Mouse (Mus musculus): ENCODE data around the gene Haus4. TPM values are rescaled to one million over a fixed set of nuclear protein-coding genes. Genes with fewer than 3 reads are reported as not detected.

The Haus4 gene
- polyA plus RNA-seq, 1 experiment from 2014 or later = 50.6 TPM

- H3K4me2 ChIP-seq (ENCODE audit: low read depth, low read length, severe bottlenecking) = no peak overlapping the region
- ATAC-seq (replicated peaks; ENCODE audit: low FRiP score) (no peak), DNase-seq (ENCODE audit: low spot score) (peak; percentile 44)
- H3K4me1 ChIP-seq (replicated peaks; ENCODE audit: control insufficient read depth, insufficient read depth, low read length) = no peaks in the 10 kb centered on the region
- no peaks in the 10 kb centered on the region for H3K36me3 ChIP-seq (ENCODE audit: control insufficient read depth, insufficient read depth, low read length)
- H3K9me3 ChIP-seq (ENCODE audit: control insufficient read depth, low read length) = no peaks in the 10 kb centered on the region; the same call in 1 of the 2 replicates
- no peak overlapping the region for H3K27ac ChIP-seq (ENCODE audit: low read depth, low read length)
- H3K9ac ChIP-seq (ENCODE audit: low read length) = no peak overlapping the region
- H3K4me3 ChIP-seq (ENCODE audit: low read depth, low read length) = no peak overlapping the region
- no peaks in the 10 kb centered on the region for H3K27me3 ChIP-seq (ENCODE audit: control insufficient read depth, insufficient read depth, low read length)
- WGBS = 84% methylated on average over 10 of the region's 10 CpGs
Measured at GRCm38 (mm10) chr14:54592319-54592934, 38.0 kb upstream of the Haus4 start.

DNA sequence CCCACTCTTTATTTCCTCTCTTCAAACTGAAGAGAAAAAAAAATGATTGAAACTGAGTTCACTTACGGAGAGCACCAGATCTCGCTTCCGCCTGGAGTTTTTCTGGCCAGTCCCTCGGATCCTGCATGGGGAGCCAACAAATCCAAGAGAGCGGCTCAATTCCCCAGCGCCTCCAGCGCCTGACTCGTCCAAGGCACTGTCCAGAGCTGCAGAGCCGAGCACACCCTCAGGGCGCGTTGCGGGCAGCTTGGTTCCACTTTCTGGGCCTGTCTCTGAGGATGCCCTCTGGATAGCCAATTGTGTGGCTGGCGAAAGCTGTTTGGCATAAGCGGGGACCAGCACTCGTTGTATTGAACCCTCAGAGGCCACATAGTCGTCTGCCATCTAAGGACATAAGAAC is 36.6 kb upstream of the Haus4 start:
- WGBS = 89% methylated on average over 16 of the region's 16 CpGs
- Histone ChIP-seq H3K36me3 (ENCODE audit: control insufficient read depth, insufficient read depth, low read length) (no peaks in the 10 kb centered on the region), H3K9me3 (ENCODE audit: control insufficient read depth, low read length) (no peaks in the 10 kb centered on the region; the same call in 1 of the 2 replicates), H3K4me2 (ENCODE audit: low read depth, low read length, severe bottlenecking) (no peak overlapping the region), H3K4me1 (replicated peaks; ENCODE audit: control insufficient read depth, insufficient read depth, low read length) (no peaks in the 10 kb centered on the region), H3K27me3 (ENCODE audit: control insufficient read depth, insufficient read depth, low read length) (no peaks in the 10 kb centered on the region), H3K4me3 (ENCODE audit: low read depth, low read length) (no peak overlapping the region), H3K27ac (ENCODE audit: low read depth, low read length) (no peak overlapping the region), H3K9ac (ENCODE audit: low read length) (no peak overlapping the region)
- ATAC-seq (replicated peaks; ENCODE audit: low FRiP score) = no peak
- peak; percentile 28 for DNase-seq (ENCODE audit: low spot score)

GRCm38 (mm10) chr14:54583681-54584338 is 29.4 kb upstream of the Haus4 start:
- H3K4me2 ChIP-seq (ENCODE audit: low read depth, low read length, severe bottlenecking) = no peak overlapping the region
- ATAC-seq (replicated peaks; ENCODE audit: low FRiP score) = no peak
- DNase-seq (ENCODE audit: low spot score) = peak; percentile 82
- no peak overlapping the region for H3K4me3 ChIP-seq (ENCODE audit: low read depth, low read length)
- no peaks in the 10 kb centered on the region for H3K4me1 ChIP-seq (replicated peaks; ENCODE audit: control insufficient read depth, insufficient read depth, low read length)
- WGBS = 43% methylated on average over 7 of the region's 7 CpGs
- H3K27ac ChIP-seq (ENCODE audit: low read depth, low read length) = no peak overlapping the region
- H3K27me3 ChIP-seq (ENCODE audit: control insufficient read depth, insufficient read depth, low read length) = no peaks in the 10 kb centered on the region
- no peaks in the 10 kb centered on the region for H3K36me3 ChIP-seq (ENCODE audit: control insufficient read depth, insufficient read depth, low read length)
- no peaks in the 10 kb centered on the region for H3K9me3 ChIP-seq (ENCODE audit: control insufficient read depth, low read length)
- H3K9ac ChIP-seq (ENCODE audit: low read length) = no peak overlapping the region

DNA sequence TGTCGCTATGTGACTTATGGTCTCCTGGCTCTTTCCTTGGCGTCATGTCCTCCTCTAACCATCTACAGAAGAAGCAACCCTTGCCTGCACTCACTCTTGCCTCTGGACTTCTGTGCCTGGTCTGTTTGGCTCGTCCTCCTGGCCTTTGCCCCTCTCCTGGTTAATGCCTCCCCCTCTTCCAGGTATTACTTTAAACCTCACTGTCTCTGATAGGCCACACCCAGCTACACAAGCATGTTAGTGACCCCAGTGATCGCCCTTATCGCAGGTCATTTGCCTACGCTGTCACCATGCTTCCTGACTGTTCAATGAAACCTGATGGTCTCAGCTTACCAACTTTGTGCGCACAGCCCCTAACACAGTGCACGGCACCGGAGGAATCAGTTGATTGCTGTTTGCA is 28.1 kb upstream of the Haus4 start:
- no peaks in the 10 kb centered on the region for H3K36me3 ChIP-seq (ENCODE audit: control insufficient read depth, insufficient read depth, low read length)
- no peaks in the 10 kb centered on the region; the same call in 1 of the 2 replicates for H3K4me1 ChIP-seq (replicated peaks; ENCODE audit: control insufficient read depth, insufficient read depth, low read length)

GRCm38 (mm10) chr14:54579638-54580037 is 25.2 kb upstream of the Haus4 start:
- no peaks in the 10 kb centered on the region for H3K9me3 ChIP-seq (ENCODE audit: control insufficient read depth, low read length)
- H3K4me1 ChIP-seq (replicated peaks; ENCODE audit: control insufficient read depth, insufficient read depth, low read length) = peaks cover 5% of the 10 kb centered on the region
- H3K36me3 ChIP-seq (ENCODE audit: control insufficient read depth, insufficient read depth, low read length) = no peaks in the 10 kb centered on the region
- DNase-seq (ENCODE audit: low spot score) = no peak
- WGBS = 89% methylated on average over 7 of the region's 7 CpGs
- no peak overlapping the region for H3K4me2 ChIP-seq (ENCODE audit: low read depth, low read length, severe bottlenecking)
- H3K9ac ChIP-seq (ENCODE audit: low read length) = no peak overlapping the region
- H3K27me3 ChIP-seq (ENCODE audit: control insufficient read depth, insufficient read depth, low read length) = no peaks in the 10 kb centered on the region
- ATAC-seq (replicated peaks; ENCODE audit: low FRiP score) = no peak
- H3K27ac ChIP-seq (ENCODE audit: low read depth, low read length) = no peak overlapping the region
- H3K4me3 ChIP-seq (ENCODE audit: low read depth, low read length) = no peak overlapping the region

More for the DNA sequence above, 28.1 kb upstream of the Haus4 start:
- ATAC-seq (replicated peaks; ENCODE audit: low FRiP score) (no peak), DNase-seq (ENCODE audit: low spot score) (peak; percentile 42)
- Histone ChIP-seq H3K4me2 (ENCODE audit: low read depth, low read length, severe bottlenecking) (no peak overlapping the region), H3K4me3 (ENCODE audit: low read depth, low read length) (no peak overlapping the region), H3K9me3 (ENCODE audit: control insufficient read depth, low read length) (no peaks in the 10 kb centered on the region), H3K27me3 (ENCODE audit: control insufficient read depth, insufficient read depth, low read length) (no peaks in the 10 kb centered on the region), H3K27ac (ENCODE audit: low read depth, low read length) (no peak overlapping the region), H3K9ac (ENCODE audit: low read length) (no peak overlapping the region)
- 91% methylated on average over 9 of the region's 9 CpGs for WGBS

- Histone ChIP-seq H3K36me3 (ENCODE audit: control insufficient read depth, insufficient read depth, low read length) (no peaks in the 10 kb centered on the region), H3K27ac (ENCODE audit: low read depth, low read length) (peak overlapping the region; percentile 83), H3K4me1 (replicated peaks; ENCODE audit: control insufficient read depth, insufficient read depth, low read length) (peaks cover 19% of the 10 kb centered on the region), H3K9ac (ENCODE audit: low read length) (peak overlapping the region; percentile 95), H3K9me3 (ENCODE audit: control insufficient read depth, low read length) (no peaks in the 10 kb centered on the region), H3K4me3 (ENCODE audit: low read depth, low read length) (peak overlapping the region; percentile 91), H3K27me3 (ENCODE audit: control insufficient read depth, insufficient read depth, low read length) (no peaks in the 10 kb centered on the region), H3K4me2 (ENCODE audit: low read depth, low read length, severe bottlenecking) (peak overlapping the region; percentile 85)
- no peak for ATAC-seq (replicated peaks; ENCODE audit: low FRiP score)
- 2% methylated on average over 10 of the region's 10 CpGs for WGBS
- peak; percentile 53 for DNase-seq (ENCODE audit: low spot score)
Measured at GRCm38 (mm10) chr14:54578063-54578462, 23.6 kb upstream of the Haus4 start.

DNA sequence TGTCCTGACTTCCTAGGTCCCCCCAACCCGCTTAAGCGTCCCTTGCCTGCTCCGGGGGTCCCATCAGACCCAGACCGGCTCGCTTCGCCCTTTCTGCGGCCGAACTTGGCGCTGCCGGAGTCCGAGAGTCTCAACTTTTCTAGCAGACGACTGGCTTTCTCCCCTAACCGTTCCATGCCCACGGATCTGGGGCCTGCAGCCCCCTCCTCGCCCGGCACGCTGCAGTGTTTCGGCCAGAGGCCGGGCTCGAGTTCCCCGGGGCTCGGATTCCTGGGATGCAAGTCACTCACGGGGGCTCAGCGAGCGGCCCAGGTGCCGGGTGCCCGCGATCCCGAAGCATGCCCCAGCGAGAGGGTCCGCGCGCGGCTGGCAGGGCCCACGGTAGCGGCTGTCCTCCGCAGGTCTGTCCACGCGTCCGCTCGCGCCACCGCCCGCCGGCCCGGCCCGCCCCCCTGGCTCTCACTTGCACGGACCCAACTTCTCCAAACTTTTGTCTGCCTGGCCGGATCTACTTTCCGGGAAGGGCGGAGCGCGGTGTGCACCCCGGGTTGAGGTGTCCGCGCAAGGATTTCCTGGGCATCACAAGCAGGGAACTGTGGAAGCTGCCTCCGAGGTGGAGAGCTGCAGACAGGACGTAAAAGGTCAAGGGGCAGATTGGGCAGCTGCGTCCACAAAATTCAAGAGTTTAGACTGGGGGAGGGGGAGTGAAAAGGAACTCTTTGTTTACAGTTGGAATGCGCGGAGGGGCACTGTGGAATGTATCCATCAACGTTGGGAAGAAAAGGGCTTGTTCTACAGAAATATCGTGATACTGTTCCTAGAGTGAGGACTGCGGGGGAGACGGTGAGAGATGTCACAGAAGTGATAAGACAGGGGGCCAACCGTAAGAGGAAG is 22.9 kb upstream of the Haus4 start, which contains the start of gene Ajuba:
TSS of gene Ajuba (minus strand) at position 470 of the 894 bp plus-strand sequence.
- Histone ChIP-seq H3K27ac (ENCODE audit: low read depth, low read length) (peak within 1 kb of the TSS; percentile 83), H3K9ac (ENCODE audit: low read length) (peak within 1 kb of the TSS; percentile 95), H3K4me2 (ENCODE audit: low read depth, low read length, severe bottlenecking) (peak within 1 kb of the TSS; percentile 85), H3K9me3 (ENCODE audit: control insufficient read depth, low read length) (no peaks in the 10 kb centered on the region), H3K4me3 (ENCODE audit: low read depth, low read length) (peak within 1 kb of the TSS; percentile 91), H3K36me3 (ENCODE audit: control insufficient read depth, insufficient read depth, low read length) (no peaks in the 10 kb centered on the region), H3K4me1 (replicated peaks; ENCODE audit: control insufficient read depth, insufficient read depth, low read length) (peaks cover 25% of the 10 kb centered on the region), H3K27me3 (ENCODE audit: control insufficient read depth, insufficient read depth, low read length) (no peaks in the 10 kb centered on the region)
- DNase-seq (ENCODE audit: low spot score) (peak; percentile 95), ATAC-seq (replicated peaks; ENCODE audit: low FRiP score) (peak; percentile 74)
- under 1% methylated on average over 66 of the region's 66 CpGs for WGBS

DNA sequence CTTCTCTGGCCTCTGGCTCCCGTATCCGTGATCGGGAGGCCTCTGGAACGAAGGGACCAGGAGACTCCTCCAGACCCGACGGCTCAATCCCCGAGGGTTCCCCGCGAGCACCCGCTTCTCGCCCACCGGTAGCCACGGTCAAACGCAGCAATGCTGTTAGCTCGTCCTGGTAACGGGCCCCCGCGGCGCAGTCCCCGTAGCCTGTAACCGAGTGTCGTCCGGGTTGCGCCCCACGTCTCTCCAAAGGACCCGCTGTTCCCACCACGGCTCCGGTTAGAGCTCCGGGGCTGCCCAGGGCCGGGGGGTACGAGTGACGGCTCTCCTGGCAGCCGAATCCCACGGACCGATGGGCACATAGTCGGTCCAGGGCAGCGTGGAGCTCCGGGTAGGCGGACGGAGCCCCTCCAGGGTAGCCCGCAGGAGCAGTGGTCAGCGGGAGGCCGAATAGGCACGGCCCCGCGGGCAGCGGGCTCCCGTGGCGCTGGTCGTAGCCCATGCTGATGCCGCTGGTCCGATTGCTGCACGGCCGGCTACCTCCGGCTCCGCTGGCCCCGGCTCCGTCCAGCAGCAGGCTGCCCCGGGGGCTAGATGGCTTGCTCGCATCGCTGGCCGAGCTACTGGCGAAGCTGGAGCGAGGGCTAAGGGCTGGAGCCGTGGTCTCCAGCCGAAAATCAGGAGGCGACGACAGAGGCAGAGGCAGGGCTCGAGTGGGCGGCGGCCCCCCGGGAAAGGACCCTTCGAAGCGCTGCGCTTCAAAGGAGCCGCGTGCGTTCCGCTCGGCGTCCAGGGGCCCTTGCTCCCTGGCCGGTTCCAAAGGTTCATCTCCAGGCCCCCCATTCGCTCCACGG is 22.0 kb upstream of the Haus4 start:
- ATAC-seq (replicated peaks; ENCODE audit: low FRiP score) (no peak), DNase-seq (ENCODE audit: low spot score) (peak; percentile 77)
- Histone ChIP-seq H3K4me1 (replicated peaks; ENCODE audit: control insufficient read depth, insufficient read depth, low read length) (peaks cover 29% of the 10 kb centered on the region), H3K4me3 (ENCODE audit: low read depth, low read length) (peak overlapping the region; percentile 91), H3K27me3 (ENCODE audit: control insufficient read depth, insufficient read depth, low read length) (no peaks in the 10 kb centered on the region), H3K27ac (ENCODE audit: low read depth, low read length) (peak overlapping the region; percentile 83), H3K36me3 (ENCODE audit: control insufficient read depth, insufficient read depth, low read length) (no peaks in the 10 kb centered on the region), H3K4me2 (ENCODE audit: low read depth, low read length, severe bottlenecking) (peak overlapping the region; percentile 85), H3K9ac (ENCODE audit: low read length) (peak overlapping the region; percentile 95), H3K9me3 (ENCODE audit: control insufficient read depth, low read length) (no peaks in the 10 kb centered on the region)
- under 1% methylated on average over 77 of the region's 84 CpGs for WGBS
